Mouse (Mus musculus) naive thymus-derived CD4-positive, alpha-beta T cell, adult 2 months (primary cell): ENCODE data around the gene Cel.

ENCODE experiments used
- DNase-seq: peaks from one replicate; pipeline ENCODE4 v3.0.0-alpha.2; 2011; ENCODE audit warnings: low read depth

Gene Cel

GRCm38 (mm10) chr2:28537634-28537920, 25.6 kb downstream of the Cel start:
- DNase-seq, result no peak

DNA sequence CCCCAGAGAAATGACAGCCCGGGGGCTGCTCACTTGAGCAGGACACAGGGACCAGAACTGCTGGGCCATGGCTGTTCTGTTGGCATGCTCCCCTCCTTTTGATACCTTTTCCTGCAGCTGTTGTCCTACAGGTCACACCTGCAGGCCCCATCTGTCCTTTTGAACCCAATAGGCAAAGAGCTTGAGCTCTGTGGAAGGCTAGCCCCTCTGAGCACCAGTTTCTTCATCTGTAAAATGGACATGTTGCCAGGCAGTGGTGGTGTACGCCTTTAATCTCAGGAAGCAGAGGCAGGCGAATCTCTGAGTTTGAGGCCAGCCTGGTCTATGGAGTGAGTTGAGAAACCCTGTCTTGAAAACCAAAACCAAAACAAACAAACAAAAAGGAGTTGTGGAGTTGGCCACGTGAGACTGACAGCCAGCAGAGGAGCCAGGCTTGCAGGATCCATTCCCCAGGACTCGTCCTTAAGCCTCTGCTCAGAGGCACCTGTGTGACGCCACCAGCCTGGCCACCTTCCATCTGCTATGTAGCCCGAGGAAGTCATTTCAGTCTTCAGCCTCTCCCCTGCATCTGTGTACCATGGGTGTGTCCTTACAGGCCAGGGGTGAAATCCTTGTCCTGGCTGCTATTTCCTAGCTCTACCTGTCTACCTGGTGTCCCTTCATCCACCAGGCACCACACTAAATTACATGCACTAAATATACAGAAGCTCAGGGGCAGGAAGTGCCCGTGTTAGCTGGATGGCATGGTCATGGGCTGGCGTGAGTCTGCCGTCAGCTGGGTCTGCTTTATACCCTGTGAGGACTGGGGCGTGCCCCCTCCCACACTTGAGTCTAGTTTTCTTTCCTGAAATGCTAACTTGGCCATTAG, 26.2 kb downstream of the Cel start:
- DNase-seq, result no peak

- no peak for DNase-seq
Measured at GRCm38 (mm10) chr2:28536166-28536565, 27.0 kb downstream of the Cel start.

- DNase-seq, result no peak
Measured at GRCm38 (mm10) chr2:28535650-28536049, 27.6 kb downstream of the Cel start.

DNA sequence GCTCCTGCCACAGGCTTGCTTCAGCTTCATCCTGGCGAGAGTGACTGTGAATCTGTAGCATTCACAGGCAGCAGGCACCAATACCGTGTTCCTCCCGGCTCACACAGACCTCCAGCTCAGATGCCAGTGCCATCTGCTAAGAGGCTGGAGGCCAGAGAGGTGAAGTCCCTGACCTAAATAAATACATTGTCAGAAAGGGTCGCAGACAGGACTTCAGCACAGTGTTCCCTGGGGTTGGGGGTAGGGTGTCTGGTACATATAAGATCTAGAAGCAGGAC, 28.0 kb downstream of the Cel start:
- no peak for DNase-seq

DNA sequence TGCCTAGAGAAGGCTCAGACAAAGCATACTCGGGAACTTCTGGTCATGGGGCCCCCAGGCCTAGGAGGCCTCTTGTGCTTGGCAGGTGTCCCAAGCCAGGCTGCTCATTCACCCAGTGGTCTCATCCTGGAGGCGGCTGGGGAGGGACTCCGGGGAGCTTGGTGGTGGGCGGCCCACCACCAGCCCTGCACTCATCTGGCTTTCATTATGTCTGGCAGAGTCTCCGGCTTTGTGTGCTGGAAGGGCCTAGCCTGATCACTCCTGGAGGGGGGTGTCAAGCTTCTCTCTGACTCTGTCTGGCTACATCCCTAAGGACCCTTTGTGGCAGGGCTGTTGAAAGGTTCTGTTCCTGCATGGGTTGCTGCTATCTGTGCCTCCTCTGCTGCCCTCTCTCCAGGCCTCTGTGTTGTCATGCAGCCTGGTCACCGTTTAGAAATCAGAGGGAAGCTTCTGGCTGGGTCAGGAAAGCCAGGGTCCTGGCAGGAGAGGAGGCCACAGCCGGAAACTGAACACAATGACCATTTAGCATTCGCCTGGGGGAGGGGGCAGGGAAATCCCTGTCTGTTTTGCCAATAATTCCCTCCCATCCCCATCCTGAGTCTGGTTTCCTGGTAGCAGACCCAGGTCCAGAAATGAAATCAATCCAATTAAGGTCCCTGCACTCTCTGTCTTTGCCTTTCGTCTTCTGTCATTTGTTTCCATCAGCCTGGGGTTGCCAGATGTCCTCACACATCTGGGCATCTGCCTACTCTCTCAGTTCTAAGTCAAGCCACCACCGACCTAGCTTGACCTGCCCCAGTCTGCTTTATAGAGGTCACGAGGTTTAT, 28.6 kb downstream of the Cel start:
- DNase-seq, result no peak

DNA sequence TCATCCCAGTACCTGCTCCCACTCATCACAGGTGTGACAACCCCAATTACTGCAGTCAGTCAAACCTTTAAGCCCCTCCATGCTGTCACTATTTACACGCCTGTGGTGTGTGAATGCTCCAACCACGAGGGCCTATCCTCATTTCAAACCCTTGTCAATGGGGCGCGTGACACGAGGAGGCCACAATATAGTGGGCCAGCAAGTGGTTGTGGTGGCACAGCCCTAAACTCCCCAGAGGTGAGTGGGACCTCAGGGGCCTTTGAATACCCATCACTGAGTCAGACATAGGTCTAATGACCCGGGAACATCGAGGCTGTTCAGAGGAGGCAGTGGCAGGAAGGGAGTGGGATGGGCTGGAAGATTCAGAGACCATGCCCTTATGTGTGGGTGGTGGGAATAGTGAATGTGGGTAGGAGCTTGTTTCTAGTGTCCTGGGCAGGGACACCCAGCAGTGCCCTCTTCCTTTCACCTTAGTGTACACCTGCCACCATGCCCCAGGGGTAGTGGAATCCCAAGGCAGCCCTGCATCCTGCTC, 29.2 kb downstream of the Cel start:
- DNase-seq, result no peak

DNA sequence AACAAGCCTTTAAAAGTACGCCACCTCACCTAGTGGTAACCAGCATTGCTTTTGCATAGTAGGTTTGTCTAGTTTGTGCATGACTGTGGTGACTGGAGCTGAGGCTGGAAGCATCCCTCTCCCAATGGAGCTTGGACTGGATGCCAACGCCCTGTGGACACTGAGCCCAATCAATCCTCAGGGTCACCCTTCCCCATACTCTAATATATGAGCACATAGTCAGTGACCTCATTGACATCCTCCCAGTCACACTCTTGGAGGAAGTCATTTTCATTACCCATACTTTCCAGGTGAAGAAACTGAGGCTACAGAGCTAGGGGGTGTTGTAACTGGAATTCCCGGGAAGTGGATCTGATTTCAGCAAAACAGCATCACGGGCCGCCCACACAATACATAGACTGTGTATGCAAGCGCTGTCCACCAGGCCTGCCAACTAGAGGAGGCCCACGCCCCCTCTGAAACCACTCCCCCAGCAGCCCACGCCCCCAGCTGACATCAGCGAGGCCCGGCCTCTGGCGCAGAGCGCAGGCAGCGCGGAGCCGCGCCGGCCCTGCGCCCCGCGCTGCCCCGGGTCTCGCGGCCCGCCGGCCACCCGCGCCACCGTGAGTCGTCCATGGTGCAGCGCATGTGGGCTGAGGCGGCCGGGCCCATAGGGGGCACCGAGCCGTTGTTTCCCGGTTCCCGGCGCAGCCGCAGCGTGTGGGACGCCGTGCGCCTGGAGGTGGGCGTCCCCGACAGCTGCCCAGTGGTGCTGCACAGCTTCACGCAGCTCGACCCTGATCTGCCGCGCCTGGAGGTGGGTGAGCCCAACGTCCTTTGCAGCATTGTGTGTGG, 30.0 kb downstream of the Cel start:
- peak; percentile 88 for DNase-seq

DNA sequence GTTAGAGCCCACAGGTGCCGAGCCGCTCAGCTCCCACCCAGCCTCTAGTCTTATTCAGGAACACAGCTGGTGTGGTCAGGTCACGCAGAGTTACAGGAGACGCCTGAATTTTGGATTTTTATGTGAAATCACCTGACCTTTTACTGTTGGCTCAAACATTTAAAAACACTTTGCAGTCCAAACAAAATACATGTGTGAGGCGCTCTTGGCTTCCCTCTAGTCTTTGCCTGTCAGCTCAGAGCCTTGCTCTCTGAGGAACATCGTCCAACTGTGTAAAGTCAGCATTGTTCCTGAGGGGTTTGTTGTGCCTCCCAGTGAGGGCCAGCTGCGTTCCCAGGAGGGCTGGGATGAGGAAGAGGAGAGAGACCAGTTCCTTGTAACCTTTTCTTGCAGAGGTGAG, 32.9 kb downstream of the Cel start:
- no peak for DNase-seq

DNA sequence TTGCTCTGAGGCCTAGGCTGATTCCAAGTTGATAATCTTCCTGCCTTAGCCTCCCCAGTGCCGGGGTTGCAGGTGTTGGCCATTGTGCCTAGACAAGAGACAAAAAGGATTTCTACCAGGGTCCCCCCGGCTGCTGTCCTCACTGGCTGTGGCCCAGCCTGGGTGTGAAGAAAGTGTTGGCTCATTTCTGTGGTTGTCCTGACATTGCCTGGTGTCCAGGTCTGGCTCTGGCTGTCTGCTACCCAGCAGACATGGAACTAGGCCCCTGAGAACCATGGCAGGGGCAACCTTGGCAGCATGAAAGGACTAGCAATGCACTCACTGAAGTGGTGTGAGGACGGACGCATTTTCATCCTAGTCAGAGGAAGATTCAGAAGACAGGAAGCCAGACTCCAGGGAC, 33.3 kb downstream of the Cel start:
- no peak for DNase-seq

- DNase-seq, result no peak
Measured at GRCm38 (mm10) chr2:28528354-28528730, 34.9 kb downstream of the Cel start.

DNA sequence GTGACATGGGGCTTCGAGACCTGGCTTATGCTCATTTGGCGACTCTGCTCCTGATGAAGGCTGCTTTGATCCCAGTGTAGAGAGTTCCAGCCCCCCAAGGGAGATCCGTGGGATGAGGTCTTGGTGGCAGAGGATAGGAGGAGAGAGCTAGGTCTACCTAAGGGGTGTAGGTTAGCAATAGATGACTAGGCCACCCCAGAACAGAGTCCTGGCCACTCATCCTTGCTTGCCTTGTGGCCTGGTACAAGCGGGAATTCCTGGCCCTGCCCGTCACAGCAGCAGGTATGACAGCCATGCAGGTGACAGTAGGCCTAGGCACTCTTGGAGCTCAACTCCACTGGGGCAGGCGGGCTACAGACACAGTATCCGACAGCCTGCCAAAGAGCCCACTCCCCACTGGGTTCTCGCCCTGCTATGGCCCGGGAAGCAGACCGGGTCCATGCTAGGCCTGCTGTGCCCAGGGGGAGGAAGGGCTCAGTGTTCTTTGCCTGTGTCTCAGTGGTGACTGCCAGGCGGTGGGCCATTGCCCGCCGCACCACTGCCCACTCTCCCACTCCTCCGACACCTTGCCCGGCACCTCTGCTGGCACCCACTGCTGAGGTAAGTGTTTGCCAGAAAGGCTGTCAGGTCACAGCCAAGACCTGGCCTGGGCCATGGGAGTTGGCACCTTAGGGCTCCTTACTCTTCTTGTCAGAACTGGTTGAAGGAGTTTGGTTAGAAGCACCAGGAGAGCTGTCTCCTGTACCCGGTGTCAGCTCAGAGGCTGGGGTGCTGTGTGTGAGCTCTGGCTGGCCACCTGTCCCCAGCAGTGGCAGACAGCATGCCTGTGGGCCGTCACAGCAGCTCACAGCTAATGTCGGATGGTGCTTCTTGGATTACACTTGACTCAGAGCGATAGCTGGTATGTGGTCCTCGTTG, 35.5 kb downstream of the Cel start:
- no peak for DNase-seq

DNA sequence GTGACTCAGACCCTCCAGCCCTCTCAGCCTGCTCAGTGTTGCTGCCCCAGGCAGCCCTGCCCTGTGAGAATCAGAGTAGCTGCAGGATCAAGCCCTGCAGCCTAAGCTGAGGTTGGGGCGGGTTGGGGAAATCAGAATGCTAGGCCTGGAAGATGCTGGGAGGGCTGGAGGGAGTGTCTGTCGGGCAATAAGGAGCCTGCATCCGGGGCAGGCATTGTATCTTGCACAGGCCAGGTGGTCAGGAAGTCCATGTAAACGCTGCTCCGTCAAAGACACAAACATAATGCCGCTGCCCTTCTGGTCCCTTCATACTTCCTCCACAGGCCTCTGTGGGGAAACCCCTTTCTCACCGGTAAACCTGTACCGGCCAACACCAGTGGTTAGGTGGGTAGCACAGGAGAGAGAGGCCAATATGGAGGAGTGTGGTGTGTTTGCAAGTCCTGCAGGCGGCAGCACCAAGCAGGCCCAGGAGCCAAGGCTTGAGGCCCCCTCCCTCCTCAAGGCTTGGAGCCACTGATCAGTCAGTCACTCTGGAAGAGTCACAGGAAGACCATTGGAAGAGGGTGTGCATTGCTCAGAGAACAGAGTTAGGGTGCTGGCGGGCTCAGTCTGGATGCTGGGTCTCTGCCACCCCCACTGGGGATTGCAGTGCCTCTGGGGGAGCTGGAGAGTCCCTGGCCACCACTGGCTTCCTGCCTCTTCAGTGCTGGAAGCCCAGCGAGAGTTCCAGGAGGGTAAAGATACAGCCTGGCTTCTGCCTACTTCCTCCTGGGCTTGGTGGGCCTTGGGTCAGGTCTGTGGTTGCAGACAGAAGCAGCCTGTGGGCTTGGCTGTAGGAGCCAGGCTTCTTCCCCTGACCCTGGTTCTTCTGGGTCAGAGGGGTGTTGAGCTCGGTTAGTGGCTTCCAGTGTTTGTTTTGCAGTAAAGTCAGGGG, 37.0 kb downstream of the Cel start:
- DNase-seq, result peak; percentile 59

GRCm38 (mm10) chr2:28525219-28525942, 37.8 kb downstream of the Cel start:
- DNase-seq, result peak; percentile 47

DNA sequence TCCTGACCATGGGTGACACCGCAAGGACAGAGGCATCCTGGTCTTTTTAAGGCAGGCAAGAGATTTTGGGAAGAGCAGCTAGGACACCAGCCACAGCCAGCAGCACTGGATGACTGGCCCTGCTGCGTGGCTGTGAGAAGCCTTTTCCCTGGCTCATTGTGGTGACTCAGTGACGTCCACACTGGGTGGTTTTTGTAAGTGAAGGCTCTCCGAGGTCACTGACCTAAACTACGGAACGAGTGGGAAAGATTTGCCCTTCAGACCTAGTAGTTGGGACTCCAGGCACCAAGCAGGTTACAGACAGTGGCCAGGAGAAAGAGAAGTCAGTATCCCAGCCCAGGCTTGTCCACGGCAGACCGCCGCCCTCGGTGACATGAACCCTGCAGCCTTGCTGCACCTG, 38.8 kb downstream of the Cel start:
- DNase-seq, result no peak

DNA sequence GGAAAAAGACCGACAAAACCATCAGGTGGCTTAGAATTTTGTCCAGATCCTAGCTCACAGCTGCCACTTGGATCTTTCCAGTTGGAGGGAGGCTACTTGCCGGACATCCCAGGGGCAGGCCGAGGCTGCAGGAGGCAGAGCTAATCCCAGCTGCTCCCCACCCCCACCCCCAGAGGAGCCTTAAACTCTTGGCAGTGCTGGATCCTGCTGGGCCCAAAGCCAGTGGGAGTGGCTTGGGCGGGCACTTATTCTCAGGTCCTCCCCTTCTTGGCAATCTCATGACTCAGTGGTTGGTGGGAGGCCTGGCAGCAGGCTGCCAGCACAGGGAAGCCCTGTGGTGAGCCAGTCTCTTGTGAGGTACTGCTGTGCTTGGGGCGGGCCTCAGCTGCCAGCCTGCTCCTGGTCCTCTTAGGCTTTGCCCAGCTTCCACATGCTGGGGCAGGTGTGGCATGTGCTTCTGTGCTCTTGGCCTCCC, 39.5 kb downstream of the Cel start:
- no peak for DNase-seq

DNA sequence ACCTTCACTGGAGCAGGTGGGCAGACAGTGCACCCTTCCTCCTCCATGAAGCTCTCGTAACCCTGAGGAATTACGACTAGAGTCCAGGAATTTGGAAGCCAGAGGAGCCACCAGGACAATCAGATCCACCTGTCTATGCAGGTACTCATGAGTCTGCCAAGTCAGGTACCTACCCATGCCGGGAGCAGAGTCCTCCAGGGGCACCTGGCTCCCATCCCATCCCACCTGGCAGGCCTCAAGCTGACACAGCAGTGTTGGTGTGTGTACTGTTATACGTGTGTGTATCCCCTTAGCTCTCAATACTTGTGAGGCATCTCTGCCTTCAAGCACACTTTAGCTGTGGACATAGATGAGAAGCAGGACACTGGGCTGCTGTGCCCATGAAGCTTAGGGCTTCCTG, 41.0 kb downstream of the Cel start:
- DNase-seq, result no peak

- DNase-seq, result no peak
Measured at GRCm38 (mm10) chr2:28521571-28522151, 41.5 kb downstream of the Cel start.

- no peak for DNase-seq
Measured at GRCm38 (mm10) chr2:28520581-28520980, 42.6 kb downstream of the Cel start.
